Mouse (Mus musculus): ENCODE measurements at regions not wholly inside any gene's neighbourhood (a gene's known extent, or its start where the extent isn't known, plus 50 kb on each side); places are given as distances from the start of the nearest gene placed in this dataset.
A peak's percentile ranks its signal among the peaks of the same experiment; 100 is the strongest.

DNA sequence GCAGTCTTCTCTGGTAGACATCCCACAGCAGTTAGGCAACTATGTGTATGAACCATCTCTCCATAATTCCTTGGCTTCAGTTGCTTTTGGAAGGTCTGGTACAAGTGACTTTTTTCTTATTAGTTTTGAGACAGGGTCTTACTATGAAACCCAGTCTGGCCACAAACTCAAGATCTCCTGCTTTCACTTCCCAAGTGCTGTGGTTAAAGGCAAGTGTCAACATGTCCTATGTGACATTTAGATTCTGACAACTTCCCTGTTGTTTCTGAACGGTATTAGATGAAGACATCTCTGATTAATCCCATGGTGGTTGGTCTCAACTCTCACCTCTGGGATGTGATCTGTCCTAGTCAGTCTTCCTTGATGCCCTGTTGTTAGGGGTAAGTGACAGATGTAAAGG is 88.4 kb upstream of the Fbxo33 start:
- DNase-seq (ENCODE audit: low read depth) = no peak
- TF ChIP-seq CTCF (IDR thresholded peaks at IDR 0.05; ENCODE audit: borderline replicate concordance, extremely low read depth, insufficient read depth, insufficient read length) = no peak
- TF ChIP-seq POLR2A (IDR thresholded peaks at IDR 0.05; ENCODE audit: borderline replicate concordance, extremely low read depth, insufficient read depth, insufficient read length, poor library complexity, severe bottlenecking) = no peak

DNA sequence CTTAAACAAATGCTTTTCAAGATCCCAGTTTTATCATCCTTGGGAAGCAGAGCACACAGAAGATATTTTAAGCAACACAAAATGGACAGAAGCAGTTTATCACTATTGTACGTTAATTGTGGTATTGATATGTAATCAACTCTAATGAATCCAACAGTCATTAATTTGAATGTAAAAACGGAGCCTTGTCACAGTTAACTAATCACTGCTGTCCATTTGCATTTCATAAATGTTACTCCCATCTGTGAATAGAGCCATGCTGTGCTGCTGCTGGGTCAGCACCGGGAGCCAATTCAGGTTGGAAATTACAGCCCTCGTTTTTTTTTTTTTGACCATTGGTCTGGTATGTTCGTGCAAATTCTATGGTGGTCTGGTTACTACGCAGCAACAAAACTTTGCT is 85.0 kb upstream of the Fbxo33 start:
- DNase-seq (ENCODE audit: low read depth) = peak; percentile 25
- TF ChIP-seq POLR2A (IDR thresholded peaks at IDR 0.05; ENCODE audit: borderline replicate concordance, extremely low read depth, insufficient read depth, insufficient read length, poor library complexity, severe bottlenecking) (no peak), CTCF (IDR thresholded peaks at IDR 0.05; ENCODE audit: borderline replicate concordance, extremely low read depth, insufficient read depth, insufficient read length) (no peak)

Measured in brain, embryonic 14.5 days (tissue).